Comparison of ENCODE assay signal across 18 mouse cellular contexts in genomic region chr2:70552772-70553171, GRCm38 (mm10). TPM values are rescaled to one million over a fixed set of nuclear protein-coding genes. Genes with fewer than 3 reads are reported as not detected.
DNase-seq lines count a peak whose midpoint lies in the region; ATAC-seq and TF ChIP-seq lines count a peak whose summit lies in the region.
"Had no signal": no experiment of that assay in that cellular context is flagged by ENCODE, and none has a peak within 500 bp of the region (broad histone marks: within the 10 kb centered on the region; RNA-seq: fewer than 3 reads in every experiment).

Gene Gad1 (plus strand): TSS chr2:70553072.

- ATAC-seq in hindbrain, embryonic 11.5 days (ENCODE audit: low FRiP score): no peak
- no peak for ATAC-seq in forebrain, embryonic 12.5 days (ENCODE audit: low FRiP score)
- no peak for ATAC-seq in hindbrain, postnatal 0 days
- no peak for ATAC-seq in midbrain, embryonic 13.5 days
- ATAC-seq: activated CD4-positive, CD25-positive, alpha-beta regulatory T cell, adult 4 months had no signal

- DNase-seq in hindbrain, embryonic 11.5 days (ENCODE audit: low spot score): no peak
- no peak for DNase-seq in hindbrain, embryonic 10.5 days (ENCODE audit: low spot score)
- no peak for DNase-seq in hindbrain, postnatal 0 days (ENCODE audit: low spot score)
- DNase-seq in kidney, adult 9 months: no peak
- no peak for DNase-seq in urinary bladder, postnatal 4 days (ENCODE audit: low spot score in 2 of 2)
- no peak for DNase-seq in lung, postnatal 4 days
- DNase-seq: B cell, adult 2 months; cerebellum, postnatal 36 days; gastrocnemius, postnatal 14 days; kidney, postnatal 14 days; liver, embryonic 13.5 days; right cerebral cortex, postnatal 14 days had no signal

- WGBS in hindbrain, embryonic 11.5 days: 56% methylated on average over 4 of the region's 4 CpGs
- WGBS in hindbrain, embryonic 10.5 days: 54% methylated on average over 4 of the region's 4 CpGs
- 75% methylated on average over 4 of the region's 4 CpGs for WGBS in forebrain, embryonic 12.5 days
- WGBS in hindbrain, postnatal 0 days: 67% methylated on average over 4 of the region's 4 CpGs
- WGBS in midbrain, embryonic 13.5 days: 66% methylated on average over 4 of the region's 4 CpGs

- no peak for TF ChIP-seq CTCF in hindbrain, postnatal 0 days (IDR thresholded peaks at IDR 0.05; ENCODE audit: low read depth)

- H3K9me3 ChIP-seq in hindbrain, embryonic 11.5 days (ENCODE audit: control insufficient read depth, low read length): no peaks in the 10 kb centered on the region
- H3K9me3 ChIP-seq in hindbrain, embryonic 10.5 days: no peaks in the 10 kb centered on the region
- no peaks in the 10 kb centered on the region for H3K9me3 ChIP-seq in forebrain, embryonic 12.5 days
- H3K9me3 ChIP-seq in hindbrain, postnatal 0 days (ENCODE audit: low read length): no peaks in the 10 kb centered on the region
- H3K9me3 ChIP-seq in midbrain, embryonic 13.5 days: no peaks in the 10 kb centered on the region
- H3K9me3 ChIP-seq: heart, embryonic 12.5 days; liver, embryonic 13.5 days; stomach, embryonic 15.5 days had no signal

- H3K4me3 ChIP-seq in hindbrain, embryonic 11.5 days (ENCODE audit: low read depth, low read length): no peak within 1 kb of the TSS
- H3K4me3 ChIP-seq in hindbrain, embryonic 10.5 days: no peak within 1 kb of the TSS
- no peak within 1 kb of the TSS for H3K4me3 ChIP-seq in forebrain, embryonic 12.5 days (replicated peaks)
- no peak within 1 kb of the TSS for H3K4me3 ChIP-seq in hindbrain, postnatal 0 days (ENCODE audit: low read length)
- H3K4me3 ChIP-seq in midbrain, embryonic 13.5 days (replicated peaks): no peak within 1 kb of the TSS
- H3K4me3 ChIP-seq: heart, embryonic 12.5 days; liver, embryonic 13.5 days; stomach, embryonic 15.5 days had no signal

- no peaks in the 10 kb centered on the region for H3K4me1 ChIP-seq in hindbrain, embryonic 11.5 days (replicated peaks; ENCODE audit: control insufficient read depth, insufficient read depth, low read length)
- no peaks in the 10 kb centered on the region for H3K4me1 ChIP-seq in hindbrain, embryonic 10.5 days (replicated peaks)
- peaks cover 2% of the 10 kb centered on the region for H3K4me1 ChIP-seq in forebrain, embryonic 12.5 days
- H3K4me1 ChIP-seq in hindbrain, postnatal 0 days (ENCODE audit: insufficient read depth, low read length): no peaks in the 10 kb centered on the region
- H3K4me1 ChIP-seq in midbrain, embryonic 13.5 days (replicated peaks): peaks cover 2% of the 10 kb centered on the region
- H3K4me1 ChIP-seq: heart, embryonic 12.5 days; liver, embryonic 13.5 days; stomach, embryonic 15.5 days had no signal

- no peak within 1 kb of the TSS for H3K27ac ChIP-seq in hindbrain, embryonic 11.5 days (ENCODE audit: low read depth, low read length)
- H3K27ac ChIP-seq in hindbrain, embryonic 10.5 days: no peak within 1 kb of the TSS
- H3K27ac ChIP-seq in forebrain, embryonic 12.5 days: no peak within 1 kb of the TSS
- no peak within 1 kb of the TSS for H3K27ac ChIP-seq in hindbrain, postnatal 0 days
- no peak within 1 kb of the TSS for H3K27ac ChIP-seq in midbrain, embryonic 13.5 days
- H3K27ac ChIP-seq: liver, embryonic 13.5 days; stomach, embryonic 15.5 days had no signal

- no peak within 1 kb of the TSS for H3K9ac ChIP-seq in hindbrain, embryonic 11.5 days (ENCODE audit: low read depth, low read length)
- no peak within 1 kb of the TSS for H3K9ac ChIP-seq in forebrain, embryonic 12.5 days
- H3K9ac ChIP-seq in hindbrain, postnatal 0 days (replicated peaks; ENCODE audit: low read length): no peak within 1 kb of the TSS
- H3K9ac ChIP-seq in midbrain, embryonic 13.5 days (replicated peaks): no peak within 1 kb of the TSS
- H3K9ac ChIP-seq: heart, embryonic 12.5 days; liver, embryonic 13.5 days; stomach, embryonic 15.5 days had no signal

- no peaks in the 10 kb centered on the region for H3K36me3 ChIP-seq in hindbrain, embryonic 11.5 days (ENCODE audit: control insufficient read depth, insufficient read depth, low read length)
- H3K36me3 ChIP-seq in hindbrain, embryonic 10.5 days: no peaks in the 10 kb centered on the region
- no peaks in the 10 kb centered on the region for H3K36me3 ChIP-seq in forebrain, embryonic 12.5 days (replicated peaks)
- H3K36me3 ChIP-seq in hindbrain, postnatal 0 days (ENCODE audit: insufficient read depth, low read length): no peaks in the 10 kb centered on the region
- no peaks in the 10 kb centered on the region for H3K36me3 ChIP-seq in midbrain, embryonic 13.5 days
- H3K36me3 ChIP-seq: heart, embryonic 12.5 days; liver, embryonic 13.5 days; stomach, embryonic 15.5 days had no signal

- no peaks in the 10 kb centered on the region for H3K27me3 ChIP-seq in hindbrain, embryonic 11.5 days (ENCODE audit: control insufficient read depth, insufficient read depth, low read length)
- peaks cover 3% of the 10 kb centered on the region; the same call in 1 of the 2 replicates for H3K27me3 ChIP-seq in hindbrain, embryonic 10.5 days (ENCODE audit: insufficient read depth, poor library complexity, severe bottlenecking)
- H3K27me3 ChIP-seq in forebrain, embryonic 12.5 days: 0 out of 2 replicates have a peak, but pooled peaks cover 16% of the 10 kb centered on the region
- H3K27me3 ChIP-seq in hindbrain, postnatal 0 days (ENCODE audit: insufficient read depth, low read length): no peaks in the 10 kb centered on the region
- no peaks in the 10 kb centered on the region for H3K27me3 ChIP-seq in midbrain, embryonic 13.5 days
- H3K27me3 ChIP-seq: stomach, embryonic 15.5 days had no signal

- no peak within 1 kb of the TSS for H3K4me2 ChIP-seq in hindbrain, embryonic 11.5 days (replicated peaks; ENCODE audit: low read depth, low read length)
- no peak within 1 kb of the TSS for H3K4me2 ChIP-seq in forebrain, embryonic 12.5 days
- H3K4me2 ChIP-seq in hindbrain, postnatal 0 days (ENCODE audit: low read depth, low read length): no peak within 1 kb of the TSS
- no peak within 1 kb of the TSS for H3K4me2 ChIP-seq in midbrain, embryonic 13.5 days (replicated peaks)
- H3K4me2 ChIP-seq: heart, embryonic 12.5 days; liver, embryonic 13.5 days; stomach, embryonic 15.5 days had no signal

RNA-seq across cellular contexts. Expression of gene Gad1, which starts in this region (rescaled TPM):
- polyA plus RNA-seq in hindbrain, embryonic 11.5 days (2014; fragmentation: Nextera tagmentation; extraction: Ambion mirVana): 11.8 and 16.6 TPM in 2 replicates
- polyA plus RNA-seq in hindbrain, embryonic 10.5 days (2016; fragmentation: Nextera tagmentation; extraction: Ambion mirVana): 1.8 and 8.5 TPM in 2 replicates
- 24.2 and 28.6 TPM in 2 replicates for polyA plus RNA-seq in forebrain, embryonic 12.5 days (2016; fragmentation: Nextera tagmentation; extraction: Ambion mirVana)
- total RNA-seq in hindbrain, postnatal 0 days (2014; rRNA removed): 106 and 113 TPM in 2 replicates
- polyA plus RNA-seq in hindbrain, postnatal 0 days (2015; fragmentation: Nextera tagmentation; extraction: Ambion mirVana): 108 and 113 TPM in 2 replicates
- polyA plus RNA-seq in midbrain, embryonic 13.5 days (2015; fragmentation: Nextera tagmentation; extraction: Ambion mirVana): 60.2 and 63.2 TPM in 2 replicates
- total RNA-seq: MEL had no signal
